Mouse (Mus musculus): Measurements from ENCODE around the gene Ackr3.

Ackr3 gene

GRCm38 (mm10) chr1:90203783-90204690 is at the start of gene Ackr3:
Gene Ackr3 (plus strand): TSS chr1:90203980.
- DNase-seq, result peak; percentile 41

GRCm38 (mm10) chr1:90156589-90156988 is 47.2 kb upstream of the Ackr3 start:
- no peak for DNase-seq

- DNase-seq, result no peak
Observed at GRCm38 (mm10) chr1:90159927-90160326, 43.9 kb upstream of the Ackr3 start.

- DNase-seq, result no peak
Observed at GRCm38 (mm10) chr1:90161623-90162022, 42.2 kb upstream of the Ackr3 start.

DNA sequence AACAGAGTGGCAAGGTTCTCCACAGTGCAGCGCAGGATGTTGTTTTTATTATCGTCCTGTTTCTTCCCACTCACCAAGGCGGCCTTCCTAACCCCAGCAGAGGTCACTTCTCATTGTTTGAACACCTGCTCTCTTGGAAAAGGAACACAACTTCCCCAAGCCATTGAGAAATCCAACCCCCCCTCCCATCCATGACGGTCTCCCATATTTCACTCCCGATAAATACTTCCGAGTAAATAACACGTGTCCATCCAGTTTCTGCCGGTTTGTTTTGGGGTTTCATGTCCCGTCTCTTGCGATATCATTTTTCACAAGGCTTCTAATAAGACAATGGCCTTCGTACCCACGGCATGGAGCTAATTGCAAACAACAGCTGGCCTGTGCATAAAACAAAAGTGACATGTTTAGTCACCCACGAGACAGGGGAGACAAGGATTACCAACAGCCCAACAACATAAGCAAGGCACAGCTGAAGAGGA is 41.4 kb upstream of the Ackr3 start:
- no peak for DNase-seq

DNA sequence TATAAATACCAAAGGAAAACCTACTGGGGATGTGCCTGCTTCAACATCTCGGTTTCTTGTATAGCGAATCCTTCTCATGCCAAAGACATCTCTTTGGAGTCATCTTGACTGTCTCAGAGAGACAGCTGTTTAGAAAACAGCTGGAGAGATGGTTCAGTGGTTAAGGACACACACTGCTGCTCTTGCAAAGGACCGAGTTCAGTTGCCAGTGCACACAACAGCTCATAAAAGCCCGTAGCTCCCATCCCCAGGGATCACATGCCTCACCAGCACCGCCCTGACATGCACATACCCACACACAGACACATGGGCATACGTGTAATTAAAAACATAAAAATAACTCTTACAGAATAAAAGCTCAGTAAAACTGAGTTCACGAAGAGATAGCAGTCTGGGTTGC is 40.6 kb upstream of the Ackr3 start:
- DNase-seq, result no peak

DNA sequence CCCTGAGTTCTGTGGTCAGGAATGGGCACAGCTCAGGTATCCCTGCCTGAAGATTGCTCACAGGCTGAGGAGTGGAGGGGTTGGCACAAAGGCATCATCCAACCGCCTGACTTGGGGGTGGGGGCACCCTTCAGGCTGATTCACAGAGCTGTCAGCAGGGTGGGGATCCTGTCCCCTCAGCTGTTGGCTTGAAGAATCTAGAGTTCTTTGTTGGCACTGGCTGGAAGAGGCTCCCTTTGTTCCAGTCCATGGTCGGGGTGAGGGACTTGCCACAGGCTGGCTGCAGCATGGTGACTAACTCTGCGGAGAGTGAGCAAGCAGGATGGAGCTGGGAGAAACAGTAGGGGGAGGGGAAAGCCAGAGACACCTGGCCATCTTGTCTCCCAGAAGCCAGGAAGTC is 39.5 kb upstream of the Ackr3 start:
- no peak for DNase-seq

DNA sequence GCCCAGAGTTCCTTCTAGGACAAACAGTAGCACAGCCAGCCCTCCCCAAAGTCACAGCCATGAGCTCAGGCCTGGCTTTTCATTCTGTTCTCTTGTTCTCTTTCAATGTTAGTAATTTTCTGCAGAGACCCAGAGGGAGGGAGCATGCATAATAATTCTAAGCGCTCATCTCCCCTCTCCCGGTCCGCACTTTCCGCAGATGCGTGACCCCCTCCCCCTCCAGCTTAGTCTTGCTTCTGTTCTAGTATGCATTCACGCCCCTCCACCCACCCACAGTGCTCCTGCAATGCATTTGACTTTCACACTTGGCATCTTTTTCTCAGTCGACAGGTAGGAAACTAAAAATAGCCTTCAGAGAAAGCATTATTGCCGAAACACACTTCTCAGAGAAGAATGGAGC is 29.4 kb upstream of the Ackr3 start:
- no peak for DNase-seq

- no peak for DNase-seq
Observed at GRCm38 (mm10) chr1:90176223-90176622, 27.6 kb upstream of the Ackr3 start.

- DNase-seq, result no peak
Observed at GRCm38 (mm10) chr1:90177565-90177964, 26.2 kb upstream of the Ackr3 start.

- no peak for DNase-seq
Observed at GRCm38 (mm10) chr1:90177978-90178377, 25.8 kb upstream of the Ackr3 start.

DNA sequence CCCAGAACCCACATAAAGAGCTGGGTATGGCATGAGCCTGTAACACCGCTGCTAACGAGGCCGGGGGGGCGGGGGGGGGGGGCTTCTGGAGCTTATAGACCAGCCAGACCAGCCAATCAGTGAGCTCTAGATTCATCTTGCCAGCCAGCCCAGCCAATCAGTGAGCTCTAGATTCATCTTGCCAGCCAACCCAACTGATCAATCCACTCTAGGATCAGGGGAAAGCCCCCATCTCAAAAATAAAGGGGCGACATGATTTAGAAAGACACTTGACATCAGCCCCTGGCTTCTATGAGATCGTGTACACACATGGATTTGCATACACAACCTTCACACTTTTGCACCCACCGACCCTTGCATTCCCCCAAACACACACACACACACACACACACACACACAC is 23.3 kb upstream of the Ackr3 start:
- DNase-seq, result no peak

DNA sequence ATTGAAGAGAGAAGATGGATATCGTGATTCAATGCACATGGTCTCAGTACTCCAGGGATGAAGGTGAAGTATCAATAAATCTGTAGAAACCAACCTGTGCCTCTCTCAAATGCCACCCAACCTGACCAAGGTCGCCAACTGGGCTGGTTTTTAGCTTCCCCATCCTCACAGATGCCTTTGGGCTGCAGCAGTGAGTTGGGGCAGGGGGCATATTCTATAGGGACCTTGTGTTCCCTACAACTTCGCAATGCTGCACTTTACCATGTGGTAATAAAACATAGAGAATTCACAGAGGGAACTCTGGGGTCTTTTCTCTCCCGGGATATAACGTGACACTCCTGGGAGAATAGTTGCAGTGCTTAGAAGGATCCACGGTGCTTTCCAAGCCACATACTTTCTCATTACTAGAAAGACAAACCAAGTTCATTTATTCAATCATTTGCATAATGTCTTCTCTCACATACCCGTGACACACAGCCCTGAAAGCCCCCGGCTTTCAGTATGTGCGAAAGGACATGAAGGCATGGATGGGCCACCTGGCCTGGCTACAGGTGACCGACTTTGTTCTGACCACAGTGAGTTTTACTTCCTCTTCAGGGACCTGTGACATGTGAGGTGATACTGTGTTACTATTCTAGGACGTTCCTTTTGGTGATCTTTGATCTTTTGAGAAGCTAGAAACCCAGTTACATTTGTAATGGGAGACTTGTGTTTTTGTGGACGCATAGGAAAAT is 22.6 kb upstream of the Ackr3 start:
- no peak for DNase-seq

DNA sequence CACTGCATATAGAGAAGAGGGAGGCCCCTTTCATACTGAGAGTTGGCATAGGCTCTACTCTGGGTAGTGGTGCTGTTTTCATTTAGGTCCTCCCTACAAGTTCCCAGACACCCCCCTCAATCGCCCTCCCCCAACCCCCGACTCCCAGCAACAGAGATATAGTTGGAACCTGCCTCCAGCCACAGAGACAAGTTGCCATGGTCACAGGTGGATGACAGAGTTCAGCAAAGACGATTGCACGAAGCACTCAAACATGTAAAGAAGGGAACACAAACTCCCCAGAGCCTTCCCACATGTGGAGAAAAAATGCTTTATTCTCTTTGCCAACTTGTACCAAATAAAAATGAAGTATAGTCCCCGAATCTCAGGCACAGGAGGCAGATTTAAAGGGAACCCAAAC is 21.3 kb upstream of the Ackr3 start:
- no peak for DNase-seq

- DNase-seq, result no peak
Observed at GRCm38 (mm10) chr1:90183602-90184001, 20.2 kb upstream of the Ackr3 start.

DNA sequence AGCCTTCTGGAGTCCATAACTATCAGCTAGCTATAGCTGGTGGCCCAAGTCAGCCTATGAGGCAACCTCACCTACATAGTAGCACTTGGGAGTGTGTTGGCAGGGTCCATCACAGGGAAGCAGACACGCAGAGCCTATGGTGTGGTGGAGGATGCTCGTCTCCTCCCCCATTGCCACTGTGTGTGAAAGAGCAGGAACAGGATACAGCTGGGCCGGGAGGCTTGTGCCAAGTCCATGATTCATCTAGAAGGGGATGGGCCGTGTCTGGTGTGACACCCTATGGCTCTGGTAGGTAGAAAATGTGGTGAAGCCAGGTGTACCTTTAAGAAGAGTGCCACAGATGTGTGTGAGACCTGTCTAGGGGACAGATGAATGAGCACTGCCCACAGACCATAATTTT is 17.6 kb upstream of the Ackr3 start:
- no peak for DNase-seq

GRCm38 (mm10) chr1:90186874-90187273 is 16.9 kb upstream of the Ackr3 start:
- no peak for DNase-seq

GRCm38 (mm10) chr1:90189046-90189445 is 14.7 kb upstream of the Ackr3 start:
- DNase-seq, result no peak

DNA sequence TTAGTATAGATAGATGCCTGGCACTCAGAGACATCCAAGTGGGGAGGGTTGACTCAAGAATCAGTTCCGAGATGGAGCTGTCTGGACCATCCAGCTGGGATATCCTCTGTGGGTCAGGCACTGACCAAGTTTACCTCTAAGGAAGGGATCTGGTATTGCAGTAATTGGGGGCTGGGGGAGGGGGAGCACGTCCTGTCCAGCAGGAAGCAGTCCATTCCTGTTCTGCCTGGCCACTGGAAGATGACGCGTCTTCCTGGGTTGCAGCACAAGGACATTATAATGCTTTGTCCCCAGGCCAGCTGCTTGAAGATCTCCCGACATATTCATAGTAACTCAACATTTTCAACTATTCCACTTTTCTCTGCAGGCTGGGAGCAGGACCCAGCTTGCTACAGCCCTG is 2.5 kb upstream of the Ackr3 start:
- no peak for DNase-seq

- no peak for DNase-seq
Observed at GRCm38 (mm10) chr1:90201655-90202054, 2.1 kb upstream of the Ackr3 start.

DNA sequence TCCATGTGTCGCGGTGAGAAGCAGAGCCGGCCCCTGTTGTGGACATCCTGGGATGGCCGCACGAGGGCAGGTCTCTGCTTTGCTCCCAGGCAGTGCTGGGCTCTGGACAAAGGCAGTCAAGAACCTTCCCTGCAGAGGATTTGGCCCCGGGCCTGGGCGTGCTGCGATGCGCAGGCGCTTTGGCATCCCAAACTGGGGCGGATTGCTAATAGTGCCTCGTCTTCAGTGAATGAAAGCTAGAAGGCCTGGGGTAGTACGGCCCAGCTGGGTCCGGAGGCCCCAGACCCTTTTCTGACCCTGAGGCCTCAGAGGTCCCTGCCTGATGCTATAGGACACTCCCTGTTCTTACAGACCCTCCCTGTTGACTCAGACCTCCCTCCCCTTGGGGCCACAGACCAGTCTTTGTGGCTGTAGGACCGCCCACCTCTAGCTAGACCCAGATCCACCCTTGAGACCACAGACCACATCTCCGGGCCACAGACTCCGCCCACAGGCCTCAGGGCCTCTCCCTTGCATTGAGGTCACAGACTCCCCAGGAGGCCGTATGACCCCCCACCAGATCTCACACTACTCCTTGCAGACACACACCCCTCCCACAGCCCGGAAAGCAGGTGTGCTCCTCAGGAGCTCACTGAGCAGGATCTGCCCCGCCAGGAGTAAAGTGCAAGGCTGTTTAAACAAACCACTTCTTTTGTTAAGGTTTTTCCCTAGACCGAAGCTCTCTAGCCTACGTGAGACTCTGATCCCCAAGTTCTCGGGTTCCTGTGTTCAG is 1.4 kb upstream of the Ackr3 start:
- DNase-seq, result peak; percentile 79

DNA sequence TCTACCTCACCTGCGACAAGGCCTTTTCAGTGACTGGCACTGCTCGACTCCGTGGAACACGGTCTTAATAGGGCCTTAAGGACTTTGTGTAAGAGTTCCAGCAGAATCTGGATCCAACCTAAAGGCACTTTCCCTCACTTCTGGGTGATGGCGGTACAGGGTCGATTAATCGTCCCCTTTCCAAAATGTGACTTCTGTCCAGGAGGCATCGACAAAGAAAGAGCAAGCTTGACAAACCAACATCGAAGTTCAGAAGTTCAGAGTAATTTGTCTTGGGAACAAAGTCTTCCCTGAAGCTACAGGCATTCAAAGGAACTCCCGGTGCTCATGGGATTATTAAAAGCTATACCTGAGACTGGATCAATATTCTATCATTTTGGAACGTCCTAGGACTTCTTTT is 439 bp upstream of the Ackr3 start:
- DNase-seq, result no peak

DNA sequence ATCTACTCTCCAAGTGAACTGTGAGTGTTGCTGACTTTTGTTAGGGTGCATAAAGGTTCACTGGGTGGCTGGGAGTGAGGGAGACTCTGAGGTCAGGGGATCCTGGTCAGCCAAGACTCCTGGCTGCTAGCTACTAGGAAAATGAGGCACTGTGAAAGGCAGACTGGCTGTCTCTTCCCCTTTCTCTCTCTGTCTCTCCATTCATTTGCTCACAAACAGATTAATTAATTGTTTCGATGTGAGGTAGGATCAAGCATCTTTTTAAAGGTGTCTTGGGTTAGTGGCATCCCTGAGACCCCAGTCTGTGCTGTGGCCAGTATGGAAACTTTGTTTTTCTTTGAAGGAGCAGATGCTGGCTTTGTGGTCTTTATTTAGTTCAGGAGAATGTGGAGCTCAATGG is 1.0 kb downstream of the Ackr3 start:
- DNase-seq, result no peak

Measured in cerebellum, adult 9-10 months (tissue).